Mouse (Mus musculus) forebrain, embryonic 11.5 days (tissue): ENCODE results near the gene Slc6a17. TPM values are rescaled to one million over a fixed set of nuclear protein-coding genes. Genes with fewer than 3 reads are reported as not detected.

Experiments
- ATAC-seq: fragments of 200-750 bp; cut with Nextera tagmentation; replicated peaks from 2 replicates; pipeline ENCODE4 v1.8.0; 2017; ENCODE audit warnings: moderate TSS enrichment; ENCODE audit not compliant: low FRiP score
- DNase-seq: peaks from one replicate; pipeline ENCODE4 v3.0.0-alpha.2; 2017; ENCODE audit warnings: low spot score
- H3K27ac ChIP-seq: fragments of 300-500 bp; sonication (generic); 2 replicates; pipeline ENCODE4 v1.5.1; 2014; ENCODE audit warnings: low read depth, low read length
- H3K27me3 ChIP-seq: fragments of 300-500 bp; sonication (generic); 2 replicates; pipeline ENCODE4 v1.6.1; 2014; ENCODE audit warnings: mild to moderate bottlenecking, low read length, mixed read lengths; ENCODE audit not compliant: control insufficient read depth, insufficient read depth
- H3K36me3 ChIP-seq: fragments of 300-500 bp; sonication (generic); 2 replicates; pipeline ENCODE4 v1.6.1; 2014; ENCODE audit warnings: mild to moderate bottlenecking, low read length, moderate library complexity, mixed read lengths; ENCODE audit not compliant: control insufficient read depth, insufficient read depth
- H3K4me1 ChIP-seq: fragments of 300-500 bp; sonication (generic); replicated peaks from 2 replicates; pipeline ENCODE4 v1.6.1; 2014; ENCODE audit warnings: low read length, mixed read lengths; ENCODE audit not compliant: control insufficient read depth, insufficient read depth
- H3K4me2 ChIP-seq: fragments of 300-500 bp; sonication (generic); 2 replicates; pipeline ENCODE4 v1.6.1; 2014; ENCODE audit warnings: low read depth, mild to moderate bottlenecking, low read length, moderate library complexity, mixed read lengths; ENCODE audit not compliant: severe bottlenecking
- H3K4me3 ChIP-seq: fragments of 300-500 bp; sonication (generic); 2 replicates; pipeline ENCODE4 v1.5.1; 2014; ENCODE audit warnings: low read depth, low read length
- H3K9ac ChIP-seq: fragments of 300-500 bp; sonication (generic); 2 replicates; pipeline ENCODE4 v1.6.1; 2014; ENCODE audit warnings: low read length
- H3K9me3 ChIP-seq: fragments of 300-500 bp; sonication (generic); 2 replicates; pipeline ENCODE4 v1.6.1; 2016; ENCODE audit warnings: low read length, mixed read lengths; ENCODE audit not compliant: control insufficient read depth
- WGBS: fragments of 180-500 bp; shearing (Covaris S2); extraction: QIAGEN DNeasy Blood & Tissue Kit; methylation state at CpG from one replicate; pipeline ENCODE4 v1.1.7; 2014; 5-methylcytosine and 5-hydroxymethylcytosine counted together
- polyA plus RNA-seq: library from polyadenylated mRNA; unstranded; fragments of >200 nt; fragmentation: Nextera tagmentation; extraction: Ambion mirVana; gene quantifications from 2 replicates; pipeline ENCODE4 v1.2.1, GENCODE M21; 2014

Slc6a17 gene
- polyA plus RNA-seq, 1 experiment from 2014 or later = 3.6 TPM

DNA sequence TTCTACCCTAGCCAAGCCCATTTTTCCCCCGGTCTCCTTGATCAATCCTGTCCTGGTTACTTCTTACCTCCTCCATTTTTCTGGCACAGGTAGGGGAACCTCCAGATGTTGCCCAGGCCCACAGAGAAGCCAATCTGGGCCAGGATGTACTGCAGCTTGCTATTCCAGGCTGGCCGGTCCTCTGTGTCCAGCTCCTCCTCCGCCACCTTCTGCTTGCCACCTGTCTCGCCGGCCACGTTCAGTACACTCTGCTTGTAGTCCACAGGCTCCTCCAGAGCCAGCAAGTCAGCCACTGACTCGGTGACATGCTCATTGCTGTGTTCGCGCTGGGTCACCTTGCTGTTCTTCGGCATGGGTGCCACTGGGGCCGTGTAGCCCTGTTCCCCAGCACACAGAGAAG lies 17.5 kb downstream of the Slc6a17 start:
- H3K4me2 ChIP-seq = no peak overlapping the region
- H3K36me3 ChIP-seq = no peaks in the 10 kb centered on the region
- H3K27ac ChIP-seq = no peak overlapping the region
- no peak overlapping the region for H3K4me3 ChIP-seq
- H3K4me1 ChIP-seq = no peaks in the 10 kb centered on the region; the same call in 1 of the 2 replicates
- no peaks in the 10 kb centered on the region for H3K27me3 ChIP-seq
- DNase-seq = no peak
- ATAC-seq = no peak
- no peak overlapping the region for H3K9ac ChIP-seq
- 94% methylated on average over 11 of the region's 11 CpGs for WGBS
- H3K9me3 ChIP-seq = no peaks in the 10 kb centered on the region

DNA sequence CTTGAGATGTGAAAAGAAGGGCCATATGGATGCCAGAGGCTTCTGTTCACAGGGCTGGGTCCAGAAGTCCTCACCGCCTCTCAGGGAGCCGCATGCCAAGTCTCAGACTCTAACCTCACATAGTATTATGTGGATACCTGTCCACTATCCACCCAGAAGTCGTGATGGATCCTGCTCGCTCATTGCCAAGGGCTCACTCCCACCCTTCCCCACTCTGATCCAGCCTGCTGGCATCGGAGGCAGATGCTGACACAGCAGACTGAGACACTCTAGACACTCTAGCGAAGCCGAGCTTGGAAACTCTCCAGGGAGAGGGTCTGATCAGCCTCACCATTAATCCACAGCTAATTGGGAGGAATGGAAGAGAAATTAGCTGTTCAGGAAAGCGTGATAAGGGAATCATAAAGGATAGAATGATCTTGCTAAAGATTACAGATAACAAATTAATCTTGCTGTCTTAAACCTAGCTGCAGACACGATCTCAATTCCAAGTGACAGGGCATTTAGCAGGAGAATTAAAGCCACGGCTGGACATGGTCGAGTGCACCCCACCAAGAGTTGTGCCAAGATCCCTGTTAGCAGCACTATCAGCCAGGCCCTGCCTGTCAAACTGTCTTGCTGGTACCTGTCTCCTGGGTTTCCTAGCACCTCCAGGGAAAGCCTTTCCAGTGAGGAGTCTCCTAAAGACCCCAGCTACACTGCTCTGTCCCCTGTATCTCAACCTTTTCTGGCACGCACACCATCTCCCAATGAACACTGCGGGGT lies 21.6 kb downstream of the Slc6a17 start:
- no peak overlapping the region for H3K27ac ChIP-seq
- no peak overlapping the region for H3K9ac ChIP-seq
- H3K4me2 ChIP-seq = no peak overlapping the region
- H3K4me1 ChIP-seq = no peaks in the 10 kb centered on the region
- DNase-seq (no peak), ATAC-seq (peak; percentile 42; the same call in 1 of the 2 replicates)
- H3K36me3 ChIP-seq = no peaks in the 10 kb centered on the region
- no peak overlapping the region for H3K4me3 ChIP-seq
- WGBS = 70% methylated on average over 13 of the region's 13 CpGs
- H3K27me3 ChIP-seq = no peaks in the 10 kb centered on the region
- no peaks in the 10 kb centered on the region for H3K9me3 ChIP-seq

DNA sequence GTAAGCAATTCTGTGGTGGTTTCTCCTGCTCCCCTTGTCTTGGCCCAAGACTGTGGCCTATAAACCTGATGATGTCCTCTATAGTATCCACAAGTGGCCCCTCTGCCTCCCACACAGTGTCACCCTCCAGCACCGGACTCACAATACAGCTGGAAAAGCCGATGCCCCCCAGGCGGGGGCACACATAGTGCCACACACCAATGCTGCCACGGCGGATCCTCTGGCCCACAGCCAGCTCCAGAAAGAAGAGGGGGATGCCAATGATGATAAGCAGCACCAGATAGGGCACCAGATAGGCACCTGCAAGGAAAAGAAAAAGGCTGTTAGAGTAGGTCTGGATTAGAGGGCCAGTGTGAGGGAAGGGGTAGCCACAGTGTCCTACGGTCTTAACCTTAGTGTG lies 22.3 kb downstream of the Slc6a17 start:
- H3K9me3 ChIP-seq = no peaks in the 10 kb centered on the region
- DNase-seq (no peak), ATAC-seq (no peak)
- no peak overlapping the region for H3K9ac ChIP-seq
- H3K4me1 ChIP-seq = no peaks in the 10 kb centered on the region
- no peak overlapping the region for H3K4me3 ChIP-seq
- H3K4me2 ChIP-seq = no peak overlapping the region
- H3K36me3 ChIP-seq = no peaks in the 10 kb centered on the region
- H3K27ac ChIP-seq = no peak overlapping the region
- H3K27me3 ChIP-seq = no peaks in the 10 kb centered on the region
- 95% methylated on average over 6 of the region's 6 CpGs for WGBS

DNA sequence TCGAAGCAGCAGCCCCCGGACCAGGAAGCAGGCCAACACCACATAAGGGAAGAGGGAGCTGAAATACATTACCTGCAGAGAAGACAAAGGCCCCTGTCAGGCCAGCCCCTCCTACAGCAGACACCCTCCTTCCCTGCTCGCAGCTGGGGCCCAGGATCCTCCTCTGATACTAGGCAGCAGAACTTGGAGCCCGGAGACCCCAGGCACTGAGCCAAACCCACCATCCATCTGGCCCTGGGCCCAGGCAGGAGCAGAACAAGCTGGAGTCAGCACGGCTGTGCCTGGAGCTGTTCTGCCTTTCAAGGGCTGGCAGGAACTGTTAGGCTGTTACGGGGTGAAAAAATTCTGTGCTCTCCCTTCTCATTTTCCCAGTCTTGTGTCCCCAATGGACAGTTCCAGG lies 26.4 kb downstream of the Slc6a17 start:
- ATAC-seq (no peak; the same call in 1 of the 2 replicates), DNase-seq (no peak)
- 73% methylated on average over 6 of the region's 6 CpGs for WGBS
- Histone ChIP-seq H3K4me1 (no peaks in the 10 kb centered on the region), H3K27me3 (no peaks in the 10 kb centered on the region), H3K27ac (no peak overlapping the region), H3K9me3 (no peaks in the 10 kb centered on the region), H3K4me2 (no peak overlapping the region), H3K9ac (no peak overlapping the region), H3K36me3 (no peaks in the 10 kb centered on the region), H3K4me3 (no peak overlapping the region)

DNA sequence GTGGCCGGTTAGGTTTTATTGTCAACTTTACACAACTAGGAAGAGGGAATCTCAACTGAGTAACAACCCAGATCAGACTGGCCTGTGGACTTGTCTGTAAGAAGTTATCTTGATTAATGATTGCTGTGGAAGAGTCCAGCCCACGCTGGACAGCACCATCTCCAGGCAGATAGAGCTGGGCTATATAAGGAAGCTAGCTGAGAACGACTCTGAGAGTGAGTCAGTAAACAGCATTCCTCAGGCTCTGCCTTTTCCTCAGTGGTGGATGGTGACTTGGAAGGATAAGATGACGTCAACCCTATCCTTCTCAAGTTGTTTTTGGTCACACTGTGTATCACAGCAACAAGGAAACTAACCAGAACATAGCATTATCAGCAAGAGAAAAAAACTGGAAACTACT lies 29.2 kb downstream of the Slc6a17 start:
- Histone ChIP-seq H3K9ac (no peak overlapping the region), H3K4me2 (no peak overlapping the region), H3K27ac (no peak overlapping the region), H3K4me3 (no peak overlapping the region), H3K36me3 (no peaks in the 10 kb centered on the region), H3K4me1 (no peaks in the 10 kb centered on the region), H3K27me3 (no peaks in the 10 kb centered on the region), H3K9me3 (no peaks in the 10 kb centered on the region)
- 76% methylated on average over 4 of the region's 4 CpGs for WGBS
- DNase-seq (no peak), ATAC-seq (no peak)

DNA sequence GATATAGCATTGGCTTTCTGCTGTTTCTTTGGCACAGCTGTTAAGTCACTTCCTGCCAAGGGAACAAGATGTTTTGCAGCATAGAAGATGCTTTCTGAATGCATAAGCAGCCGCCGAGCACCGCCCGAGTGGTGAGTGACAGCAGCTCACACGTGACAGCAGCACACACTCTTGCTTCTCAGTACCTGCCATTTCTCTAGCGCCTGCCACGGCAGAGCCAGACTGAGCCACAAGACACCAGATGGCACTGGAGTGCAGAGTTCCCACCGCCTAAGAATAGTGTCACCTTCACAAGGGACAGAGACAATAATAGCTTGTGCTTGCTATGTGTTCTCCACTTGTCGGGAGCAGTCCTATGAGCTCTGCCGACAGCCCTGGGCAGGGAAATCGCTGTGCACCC lies 34.5 kb downstream of the Slc6a17 start:
- Histone ChIP-seq H3K27ac (no peak overlapping the region), H3K4me1 (no peaks in the 10 kb centered on the region), H3K4me2 (no peak overlapping the region), H3K9me3 (no peaks in the 10 kb centered on the region), H3K4me3 (no peak overlapping the region), H3K9ac (no peak overlapping the region), H3K36me3 (no peaks in the 10 kb centered on the region), H3K27me3 (no peaks in the 10 kb centered on the region)
- peak; percentile 67 for ATAC-seq
- 56% methylated on average over 11 of the region's 11 CpGs for WGBS
- DNase-seq = no peak

DNA sequence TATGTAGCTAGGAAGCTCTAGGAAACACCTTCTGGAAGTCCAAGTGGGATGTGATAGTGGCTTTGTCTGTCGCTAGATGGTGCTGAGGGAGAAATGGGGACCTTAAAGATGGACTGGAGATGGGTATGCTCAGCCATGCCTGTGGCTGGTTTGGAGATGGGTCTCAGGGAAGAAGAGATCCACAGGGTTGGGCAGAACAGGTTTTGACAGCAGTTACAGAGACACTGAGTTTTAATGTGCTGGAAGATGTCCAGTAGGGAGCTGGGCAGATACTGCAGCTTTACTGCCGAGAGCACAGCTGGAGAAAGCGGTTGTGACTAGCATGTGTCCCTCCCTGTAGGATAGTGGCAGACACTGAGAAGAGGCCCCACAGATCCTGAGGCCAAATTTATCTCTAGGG lies 37.2 kb downstream of the Slc6a17 start:
- Histone ChIP-seq H3K27ac (no peak overlapping the region), H3K4me1 (no peaks in the 10 kb centered on the region), H3K9me3 (no peaks in the 10 kb centered on the region), H3K27me3 (no peaks in the 10 kb centered on the region), H3K4me3 (no peak overlapping the region), H3K36me3 (no peaks in the 10 kb centered on the region), H3K9ac (no peak overlapping the region), H3K4me2 (no peak overlapping the region)
- ATAC-seq = no peak
- WGBS = 72% methylated on average over 3 of the region's 3 CpGs
- DNase-seq = no peak

DNA sequence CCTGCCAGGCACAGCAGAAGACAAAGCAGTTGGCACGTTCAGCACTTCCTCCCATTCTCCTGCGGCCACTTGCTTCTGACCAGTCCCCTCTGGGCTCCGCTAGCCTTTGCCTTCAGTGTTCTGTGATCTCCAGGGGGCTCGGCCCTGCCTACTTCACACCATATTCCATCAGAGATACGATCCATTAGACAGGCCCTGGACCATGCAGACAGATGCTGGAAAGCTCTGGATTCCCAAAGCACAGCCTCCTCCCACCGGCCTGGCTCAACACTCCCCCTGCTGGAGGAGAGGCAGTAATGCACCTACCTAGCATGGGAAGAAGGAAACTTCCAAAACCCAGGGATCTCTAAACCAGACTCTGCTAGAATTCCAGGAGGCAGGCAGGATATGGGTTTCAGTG lies 45.6 kb downstream of the Slc6a17 start:
- Histone ChIP-seq H3K4me3 (no peak overlapping the region), H3K4me2 (no peak overlapping the region), H3K9ac (no peak overlapping the region), H3K27ac (no peak overlapping the region), H3K4me1 (no peaks in the 10 kb centered on the region), H3K27me3 (no peaks in the 10 kb centered on the region), H3K36me3 (no peaks in the 10 kb centered on the region), H3K9me3 (no peaks in the 10 kb centered on the region)
- DNase-seq (peak; percentile 68), ATAC-seq (peak; percentile 66)
- WGBS = 35% methylated on average over 6 of the region's 6 CpGs

DNA sequence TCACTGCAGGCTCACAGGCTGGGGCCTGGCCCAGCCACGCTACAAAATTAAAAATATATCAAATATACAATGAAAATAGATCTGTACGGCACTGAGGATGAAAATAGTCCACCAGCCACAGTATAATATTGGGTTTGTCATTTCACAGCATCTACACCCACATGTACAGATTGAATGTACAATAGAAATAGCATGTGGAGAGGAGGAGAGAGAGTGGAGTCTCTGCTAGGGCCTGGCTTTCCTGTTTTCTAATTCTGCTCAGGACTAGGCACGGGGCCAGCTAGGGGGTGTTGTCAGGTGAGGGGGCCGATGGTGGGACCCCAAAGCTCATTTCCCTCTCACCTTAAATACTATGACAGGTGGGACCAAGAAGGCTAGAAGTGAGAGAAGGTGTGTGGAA lies 48.8 kb downstream of the Slc6a17 start:
- no peak overlapping the region for H3K4me3 ChIP-seq
- H3K4me2 ChIP-seq = no peak overlapping the region
- no peak overlapping the region for H3K9ac ChIP-seq
- no peaks in the 10 kb centered on the region for H3K36me3 ChIP-seq
- no peaks in the 10 kb centered on the region for H3K9me3 ChIP-seq
- H3K4me1 ChIP-seq = no peaks in the 10 kb centered on the region
- WGBS = 80% methylated on average over 4 of the region's 4 CpGs
- H3K27ac ChIP-seq = no peak overlapping the region
- H3K27me3 ChIP-seq = no peaks in the 10 kb centered on the region
- DNase-seq = no peak
- no peak for ATAC-seq
